Mouse (Mus musculus) ES-E14 (cell line): ENCODE measurements at regions not wholly inside any gene's neighbourhood (a gene's known extent, or its start where the extent isn't known, plus 50 kb on each side); places are given as distances from the start of the nearest gene placed in this dataset.

Source experiments
- HCFC1 ChIP-seq: IDR thresholded peaks from 2 replicates; pipeline ENCODE4 v1.6.1; 2012; ENCODE audit warnings: low read length, inconsistent platforms, borderline replicate concordance; ENCODE audit not compliant: insufficient read depth
- MAFK ChIP-seq: IDR thresholded peaks from 2 replicates; pipeline ENCODE4 v1.6.1; 2014; ENCODE audit warnings: mild to moderate bottlenecking, low read depth, low read length, inconsistent platforms; ENCODE audit not compliant: insufficient read depth
- ZNF384 ChIP-seq: IDR thresholded peaks from 2 replicates; pipeline ENCODE4 v1.6.1; 2012; ENCODE audit warnings: low read depth, low read length, inconsistent platforms

- TF ChIP-seq HCFC1 (no peak), ZNF384 (no peak), MAFK (no peak)
Observed at GRCm38 (mm10) chrX:107031726-107032125, 56.6 kb upstream of the P2ry10 start.
